Mouse (Mus musculus): ENCODE results near the gene Tspoap1. TPM values are rescaled to one million over a fixed set of nuclear protein-coding genes. Genes with fewer than 3 reads are reported as not detected.

Tspoap1 gene
- total RNA-seq, 1 experiment from 2014 or later: 22.2 TPM

DNA sequence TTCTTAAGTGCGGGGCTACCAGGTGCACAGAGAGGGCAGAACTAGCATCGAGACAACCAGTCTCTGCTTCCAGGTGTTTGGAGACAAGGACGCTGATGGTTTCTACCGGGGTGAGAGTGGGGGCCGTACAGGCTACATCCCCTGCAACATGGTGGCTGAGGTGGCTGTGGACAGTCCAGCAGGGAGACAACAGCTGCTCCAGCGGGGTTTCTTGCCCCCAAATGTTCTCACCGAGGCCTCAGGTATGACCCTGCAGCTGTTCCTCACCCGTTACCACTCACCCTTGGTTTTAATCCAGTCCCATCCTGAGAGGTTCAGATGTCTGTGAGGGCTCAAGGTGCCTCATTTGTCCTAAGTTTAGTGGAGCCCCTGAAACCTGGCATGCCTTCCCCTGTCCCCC lies 19.8 kb downstream of the Tspoap1 start:
- ATAC-seq (ENCODE audit: extremely low read depth, insufficient number of reproducible peaks, low FRiP score, poor library complexity, severe bottlenecking): no peak

- no peak for ATAC-seq (ENCODE audit: extremely low read depth, insufficient number of reproducible peaks, low FRiP score, poor library complexity, severe bottlenecking)
These were observed 29.7 kb downstream of the Tspoap1 start for GRCm38 (mm10) chr11:87790088-87790487.

- ATAC-seq (ENCODE audit: extremely low read depth, insufficient number of reproducible peaks, low FRiP score, poor library complexity, severe bottlenecking): no peak
These were observed 33.1 kb downstream of the Tspoap1 start, which contains the start of gene Mpo for GRCm38 (mm10) chr11:87793460-87793859. Gene Mpo, plus strand, starts transcription at chr11:87793581.

- no peak for ATAC-seq (ENCODE audit: extremely low read depth, insufficient number of reproducible peaks, low FRiP score, poor library complexity, severe bottlenecking)
These were observed 41.5 kb downstream of the Tspoap1 start for GRCm38 (mm10) chr11:87801711-87802275.

DNA sequence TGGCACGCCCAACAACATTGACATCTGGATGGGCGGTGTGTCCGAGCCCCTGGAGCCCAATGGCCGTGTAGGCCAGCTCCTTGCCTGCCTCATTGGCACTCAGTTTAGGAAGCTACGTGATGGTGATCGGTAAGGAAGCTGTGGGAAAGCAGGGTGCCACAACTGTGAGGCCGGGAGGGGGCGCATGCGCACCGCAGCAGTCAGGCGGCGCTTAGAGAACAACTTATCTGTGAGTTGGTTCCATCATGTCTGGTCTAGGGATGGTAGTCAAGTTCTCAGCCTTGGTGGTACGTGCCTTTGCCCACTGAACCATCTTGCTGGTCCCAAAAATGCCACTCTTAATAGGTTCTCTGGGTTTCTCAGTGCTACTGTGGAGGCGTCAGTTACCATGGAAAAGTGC lies 42.3 kb downstream of the Tspoap1 start:
- 0 out of 2 replicates have a peak, but pooled peaks have one; percentile 18 for ATAC-seq (ENCODE audit: extremely low read depth, insufficient number of reproducible peaks, low FRiP score, poor library complexity, severe bottlenecking)

DNA sequence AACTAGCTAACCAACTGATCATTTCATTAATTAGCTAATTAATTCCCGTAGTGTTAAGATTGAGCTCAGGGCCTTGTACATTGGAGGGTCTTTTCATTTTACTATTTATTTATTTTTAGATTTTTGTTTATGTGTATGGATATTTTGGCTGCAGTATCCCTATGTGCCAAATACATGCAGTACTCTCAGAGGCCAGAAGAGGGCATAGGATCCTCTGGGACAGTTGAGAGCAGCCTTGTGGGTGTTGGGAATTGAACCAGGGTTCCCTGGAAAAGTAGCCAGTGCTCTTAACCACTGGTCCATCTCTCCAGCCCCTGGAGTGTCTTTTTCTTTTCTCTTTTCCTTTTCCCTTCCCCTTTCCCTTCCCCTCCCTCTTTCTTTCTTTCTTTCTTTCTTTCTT lies 45.1 kb downstream of the Tspoap1 start:
- ATAC-seq (ENCODE audit: extremely low read depth, insufficient number of reproducible peaks, low FRiP score, poor library complexity, severe bottlenecking): no peak

DNA sequence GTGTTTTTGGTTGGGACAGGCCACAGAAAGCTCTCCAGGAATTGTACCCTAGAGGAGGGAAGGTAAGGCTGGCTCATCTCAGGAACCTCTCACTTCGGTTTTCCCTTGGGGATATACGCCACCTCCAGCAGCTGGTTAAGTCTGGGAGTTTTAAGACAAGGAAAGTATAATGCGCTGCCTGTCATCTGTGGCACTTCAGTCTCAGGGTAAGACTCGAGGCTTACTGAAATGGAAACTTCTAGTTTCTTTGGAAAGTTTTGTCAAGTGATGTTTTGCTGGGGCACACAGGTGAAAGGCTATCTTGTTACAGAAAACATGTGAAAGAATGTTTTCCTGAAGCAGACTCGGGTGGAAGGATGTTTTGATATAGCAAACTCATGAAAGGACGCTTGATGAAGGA lies 47.1 kb downstream of the Tspoap1 start:
- ATAC-seq (ENCODE audit: extremely low read depth, insufficient number of reproducible peaks, low FRiP score, poor library complexity, severe bottlenecking): no peak

- ATAC-seq (ENCODE audit: extremely low read depth, insufficient number of reproducible peaks, low FRiP score, poor library complexity, severe bottlenecking): 0 out of 2 replicates have a peak, but pooled peaks have one; percentile 23
These were observed 47.9 kb downstream of the Tspoap1 start for GRCm38 (mm10) chr11:87808236-87808635.

DNA sequence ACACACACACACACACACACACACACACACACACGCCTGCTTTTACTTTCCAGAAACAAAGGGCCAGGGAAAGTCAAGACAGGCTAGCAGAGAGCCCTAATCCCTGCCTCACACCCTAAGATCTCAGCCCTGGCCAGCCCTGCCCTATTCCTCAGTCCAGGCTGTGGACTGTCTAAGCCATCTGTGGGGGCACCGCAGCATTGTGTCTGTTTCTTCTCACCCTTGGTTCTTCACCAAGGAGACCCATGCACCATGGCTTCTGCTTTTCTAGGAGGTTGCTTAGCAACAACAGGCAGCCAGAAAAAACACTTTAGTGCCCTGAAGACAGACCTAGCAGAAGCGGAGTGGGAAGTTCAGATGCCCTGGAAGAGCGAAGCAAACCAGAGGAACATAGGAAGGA lies 51.1 kb downstream of the Tspoap1 start:
- no peak for ATAC-seq (ENCODE audit: extremely low read depth, insufficient number of reproducible peaks, low FRiP score, poor library complexity, severe bottlenecking)

DNA sequence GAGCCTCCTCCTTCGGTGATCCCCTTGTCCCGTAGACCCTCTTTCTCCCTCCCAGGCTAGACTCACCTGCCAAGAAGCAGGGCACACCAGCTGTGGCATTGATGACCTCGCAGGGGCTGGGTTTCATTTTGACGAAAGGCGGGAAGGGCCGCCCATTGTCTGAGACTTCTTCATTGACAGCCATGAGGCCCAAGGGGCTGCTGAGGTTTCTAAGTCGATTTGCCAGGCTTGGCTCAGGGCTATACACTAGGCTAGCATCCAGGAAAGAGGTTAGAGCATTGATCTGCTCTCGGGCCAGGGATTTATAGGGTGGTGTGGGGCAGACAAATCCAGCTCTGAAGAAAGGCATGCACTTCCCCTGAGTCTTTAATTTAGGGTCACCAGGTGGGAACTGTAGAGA lies 54.5 kb downstream of the Tspoap1 start:
- ATAC-seq (ENCODE audit: extremely low read depth, insufficient number of reproducible peaks, low FRiP score, poor library complexity, severe bottlenecking): no peak

DNA sequence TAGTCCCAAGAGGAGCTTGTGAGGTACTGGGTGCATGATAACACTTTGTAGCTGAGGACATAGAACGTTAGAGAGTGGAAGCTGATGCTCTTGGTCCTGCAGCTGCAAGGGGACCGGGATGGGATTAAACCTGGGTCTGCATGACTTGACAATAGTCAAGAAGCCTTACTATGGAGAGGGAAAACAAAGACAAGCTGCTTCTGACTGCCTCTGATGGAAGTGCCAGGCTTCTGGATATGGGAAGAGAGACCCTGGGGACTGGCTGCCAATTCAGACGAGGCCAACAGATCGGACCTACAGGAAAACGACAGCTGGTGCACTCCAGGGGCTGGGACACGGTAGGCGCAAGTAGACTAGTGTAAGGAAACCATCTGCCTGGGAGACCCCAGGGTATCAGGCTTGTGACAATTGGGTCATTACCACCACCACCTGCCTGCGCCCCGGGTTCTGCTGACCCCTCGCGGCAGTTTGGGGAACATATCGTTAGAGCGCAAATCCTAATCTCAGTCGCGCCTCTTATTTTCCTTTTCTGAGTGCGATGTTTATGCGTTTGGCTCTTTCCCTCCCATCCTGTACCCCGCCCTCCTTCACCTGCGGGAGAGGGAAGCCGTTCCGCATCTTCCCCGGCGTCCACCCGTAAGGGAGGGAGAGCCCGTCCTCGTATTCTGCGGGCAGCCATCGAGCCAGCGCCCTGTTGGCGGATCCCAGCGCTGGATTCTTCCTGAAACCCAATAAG lies 56.5 kb downstream of the Tspoap1 start:
- ATAC-seq (ENCODE audit: extremely low read depth, insufficient number of reproducible peaks, low FRiP score, poor library complexity, severe bottlenecking): peak; percentile 35; the same call in 1 of the 2 replicates

DNA sequence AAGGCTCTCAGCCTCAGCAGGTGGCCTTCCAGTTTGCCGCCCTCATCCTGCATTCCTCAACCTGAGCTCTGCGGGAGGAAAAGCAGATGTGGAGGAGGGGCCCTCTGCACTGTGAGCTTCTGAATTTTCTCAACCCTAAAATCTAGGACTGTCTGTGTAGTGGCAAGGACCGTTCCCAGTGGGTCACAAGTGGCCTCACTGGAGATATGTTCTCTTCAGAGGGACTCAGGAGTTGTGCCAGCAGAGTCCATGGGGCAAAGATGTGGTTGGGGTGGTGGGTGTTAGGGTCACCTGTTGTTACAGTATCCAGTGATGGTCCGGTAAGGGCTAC lies 57.1 kb downstream of the Tspoap1 start:
- ATAC-seq (ENCODE audit: extremely low read depth, insufficient number of reproducible peaks, low FRiP score, poor library complexity, severe bottlenecking): no peak

DNA sequence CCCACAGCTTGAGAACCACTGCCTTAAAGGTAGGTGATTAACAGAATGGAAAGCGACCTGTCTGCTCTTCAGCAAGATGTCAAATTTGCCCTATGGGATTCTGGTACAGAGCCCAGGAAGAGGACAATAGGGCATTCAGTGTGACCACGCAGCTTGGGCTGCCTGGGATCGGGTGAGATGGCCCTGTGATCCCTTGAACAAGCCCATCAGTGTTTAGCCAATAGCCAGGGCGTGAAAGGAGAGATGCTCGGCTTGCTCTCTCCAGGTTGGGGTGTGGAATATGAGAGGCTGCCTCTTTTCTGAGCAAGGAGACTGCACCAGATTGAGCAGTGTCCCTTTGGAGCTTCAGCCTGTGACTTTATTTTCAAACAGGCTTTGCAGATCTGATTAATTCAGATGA lies 61.2 kb downstream of the Tspoap1 start:
- no peak for ATAC-seq (ENCODE audit: extremely low read depth, insufficient number of reproducible peaks, low FRiP score, poor library complexity, severe bottlenecking)

GRCm38 (mm10) chr11:87828239-87828900 lies 68.0 kb downstream of the Tspoap1 start, which contains the start of gene Lpo:
Gene Lpo, minus strand, starts transcription at chr11:87828289.
- no peak for ATAC-seq (ENCODE audit: extremely low read depth, insufficient number of reproducible peaks, low FRiP score, poor library complexity, severe bottlenecking)

Other genes with a start within 250 kb of the Tspoap1 start
- gene Gm11492, start 193.9 kb upstream of the Tspoap1 start, total RNA-seq (2017): not detected in 2 replicates
- gene Sept4, start 191.6 kb upstream of the Tspoap1 start, total RNA-seq (2017): 1.4 and 1.5 TPM in 2 replicates
- 27.7 TPM in 2 replicates for gene Mtmr4, start 168.4 kb upstream of the Tspoap1 start, total RNA-seq (2017)
- gene Hsf5, start 143.4 kb upstream of the Tspoap1 start, total RNA-seq (2017): not detected in 2 replicates
- gene Rnf43, start 97.8 kb upstream of the Tspoap1 start, total RNA-seq (2017): 1.5 and 1.6 TPM in 2 replicates
- gene Supt4a, start 23.0 kb upstream of the Tspoap1 start, total RNA-seq (2017): 181 and 183 TPM in 2 replicates
- 0.98 TPM in 1 of 2 replicates, not detected in the other for gene Mpo, start 33.0 kb downstream of the Tspoap1 start, total RNA-seq (2017)
- not detected in 2 replicates for gene Lpo, start 67.7 kb downstream of the Tspoap1 start, total RNA-seq (2017)
- gene Mks1, start 92.7 kb downstream of the Tspoap1 start, total RNA-seq (2017): 7.4 and 8.8 TPM in 2 replicates
- gene Epx, start 115.0 kb downstream of the Tspoap1 start, total RNA-seq (2017): not detected in 2 replicates
- not detected in 2 replicates for gene Olfr462, start 131.7 kb downstream of the Tspoap1 start, total RNA-seq (2017)
- not detected in 2 replicates for gene Olfr463, start 136.8 kb downstream of the Tspoap1 start, total RNA-seq (2017)
- not detected in 2 replicates for gene Olfr464, start 160.4 kb downstream of the Tspoap1 start, total RNA-seq (2017)
- 5.7 and 6.1 TPM in 2 replicates for gene Dynll2, start 227.0 kb downstream of the Tspoap1 start, total RNA-seq (2017)